15 mouse cellular contexts compared by ENCODE assay signal in the genomic region with DNA sequence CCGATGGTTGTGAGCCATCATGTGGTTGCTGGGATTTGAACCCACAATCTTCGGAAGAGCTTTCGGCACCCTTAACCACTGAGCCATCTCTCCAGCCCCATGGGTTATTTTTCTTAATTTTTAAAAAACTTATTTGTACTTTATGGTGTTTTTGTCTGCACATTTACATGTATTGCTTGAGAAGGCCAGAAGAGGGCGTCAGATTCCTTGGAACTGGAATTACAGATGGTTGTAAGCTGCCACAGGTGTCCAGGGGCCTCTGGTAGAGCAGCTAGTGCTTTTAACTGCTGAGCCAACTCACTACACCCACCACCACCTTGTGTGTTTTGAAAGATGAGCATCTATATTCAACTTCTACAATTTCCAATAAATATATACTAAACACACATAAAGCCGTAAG.
DNase-seq lines count a peak whose midpoint lies in the region; TF ChIP-seq lines count a peak whose summit lies in the region.
"Had no signal": no experiment of that assay in that cellular context is flagged by ENCODE, and none has a peak within 500 bp of the region (broad histone marks: within the 10 kb centered on the region; RNA-seq: fewer than 3 reads in every experiment).

No protein-coding gene starts in this region.

- no peak overlapping the region for H3K4me3 ChIP-seq in ES-Bruce4 (ENCODE audit: low read depth, low read length)
- H3K4me3 ChIP-seq in bone marrow macrophage, adult 2 months (ENCODE audit: insufficient read depth, low read length), result no peak overlapping the region
- H3K4me3 ChIP-seq: gastrocnemius, adult 2 months; kidney, embryonic 15.5 days; stomach, embryonic 15.5 days had no signal

- TF ChIP-seq EP300 in ES-Bruce4 (IDR thresholded peaks at IDR 0.05; ENCODE audit: insufficient read depth, low read depth, low read length), result no peak

- no peaks in the 10 kb centered on the region for H3K4me1 ChIP-seq in ES-Bruce4 (ENCODE audit: control insufficient read depth, insufficient read depth, low read length)
- peaks cover 3% of the 10 kb centered on the region; the same call in 1 of the 2 replicates for H3K4me1 ChIP-seq in bone marrow macrophage, adult 2 months (ENCODE audit: control insufficient read depth, insufficient read depth, low read length)

- H3K27me3 ChIP-seq in ES-Bruce4 (ENCODE audit: control insufficient read depth, insufficient read depth, low read length, poor library complexity, severe bottlenecking), result no peaks in the 10 kb centered on the region
- H3K27me3 ChIP-seq: kidney, embryonic 15.5 days; stomach, embryonic 15.5 days had no signal

- H3K36me3 ChIP-seq in ES-Bruce4 (ENCODE audit: control insufficient read depth, insufficient read depth, low read length, poor library complexity, severe bottlenecking), result no peaks in the 10 kb centered on the region
- H3K36me3 ChIP-seq: kidney, embryonic 15.5 days; stomach, embryonic 15.5 days had no signal

- no peak overlapping the region for H3K27ac ChIP-seq in ES-Bruce4 (ENCODE audit: insufficient read depth, low read length)
- H3K27ac ChIP-seq in bone marrow macrophage, adult 2 months (ENCODE audit: insufficient read depth, low read depth, low read length), result no peak overlapping the region
- H3K27ac ChIP-seq: gastrocnemius, adult 2 months; kidney, embryonic 15.5 days; stomach, embryonic 15.5 days had no signal

- no peak for TF ChIP-seq POLR2A in ES-Bruce4 (IDR thresholded peaks at IDR 0.05; ENCODE audit: insufficient read depth, low read length)
- TF ChIP-seq POLR2A in bone marrow macrophage, adult 2 months (IDR thresholded peaks at IDR 0.05; ENCODE audit: borderline replicate concordance, low read depth, low read length), result no peak

- H3K9me3 ChIP-seq in ES-Bruce4 (replicated peaks; ENCODE audit: control insufficient read depth, insufficient read depth, low read length, poor library complexity, severe bottlenecking), result no peaks in the 10 kb centered on the region
- H3K9me3 ChIP-seq: kidney, embryonic 15.5 days; stomach, embryonic 15.5 days had no signal

- peak; percentile 7 for DNase-seq in kidney, adult 9 months
- no peak for DNase-seq in kidney, adult 8-10 months
- DNase-seq in 3T3-L1 (ENCODE audit: low read depth, low spot score), result peak; percentile 39
- no peak for DNase-seq in right cerebral cortex, postnatal 36 days (ENCODE audit: low spot score in 2 of 2)
- no peak for DNase-seq in heart, postnatal 4 days
- no peak for DNase-seq in left cerebral cortex, adult 11 months (ENCODE audit: low spot score)
- DNase-seq: cerebellum, adult 11 months; cerebellum, postnatal 25 days; gastrocnemius, adult 2 months; heart, postnatal 10 days; thymus, postnatal 14 days had no signal

- no peak overlapping the region for H3K9ac ChIP-seq in ES-Bruce4 (ENCODE audit: low read depth, poor library complexity, severe bottlenecking)
- H3K9ac ChIP-seq: kidney, embryonic 15.5 days; stomach, embryonic 15.5 days had no signal

- peak; percentile 17 for TF ChIP-seq CTCF in ES-Bruce4 (IDR thresholded peaks at IDR 0.05; ENCODE audit: low read depth, low read length)
- peak; percentile 43 for TF ChIP-seq CTCF in bone marrow macrophage, adult 2 months (IDR thresholded peaks at IDR 0.05; ENCODE audit: low read depth, low read length)

Comparison
In these comparisons a context has a peak if more than half of its experiments do, and no peak if none do; other contexts are left out.
1. DNase-seq: peak in kidney, adult 9 months (single experiment) and 3T3-L1 (single experiment); none in kidney, adult 8-10 months (0 of 2), right cerebral cortex, postnatal 36 days (0 of 2), heart, postnatal 4 days (single experiment) and left cerebral cortex, adult 11 months (single experiment).